Mouse (Mus musculus) kidney, embryonic 14.5 days (tissue): ENCODE measurements around the gene Paqr5. TPM values are rescaled to one million over a fixed set of nuclear protein-coding genes. Genes with fewer than 3 reads are reported as not detected.

Source experiments
- ATAC-seq: fragments of 200-750 bp; cut with Nextera tagmentation; 2 replicates; pipeline ENCODE4 v1.8.0; 2017; ENCODE audit warnings: moderate number of reproducible peaks, mild to moderate bottlenecking, moderate TSS enrichment, moderate library complexity; ENCODE audit not compliant: low FRiP score, low TSS enrichment
- H3K27ac ChIP-seq: fragments of 300-500 bp; sonication (generic); 2 replicates; pipeline ENCODE4 v1.5.1; 2014; ENCODE audit warnings: low read depth, mild to moderate bottlenecking, low read length, moderate library complexity, mixed read lengths
- H3K27me3 ChIP-seq: fragments of 300-500 bp; sonication (generic); 2 replicates; pipeline ENCODE4 v1.6.1; 2014; ENCODE audit warnings: mild to moderate bottlenecking, low read length; ENCODE audit not compliant: control insufficient read depth, insufficient read depth
- H3K36me3 ChIP-seq: fragments of 300-500 bp; sonication (generic); 2 replicates; pipeline ENCODE4 v1.6.1; 2014; ENCODE audit warnings: low read length, mixed read lengths; ENCODE audit not compliant: control insufficient read depth, insufficient read depth
- H3K4me1 ChIP-seq: fragments of 300-500 bp; sonication (generic); 2 replicates; pipeline ENCODE4 v1.6.1; 2014; ENCODE audit warnings: low read length, mixed read lengths; ENCODE audit not compliant: control insufficient read depth, insufficient read depth
- H3K4me2 ChIP-seq: fragments of 300-500 bp; sonication (generic); replicated peaks from 2 replicates; pipeline ENCODE4 v1.6.1; 2014; ENCODE audit warnings: low read depth, mild to moderate bottlenecking, low read length
- H3K4me3 ChIP-seq: fragments of 300-500 bp; sonication (generic); 2 replicates; pipeline ENCODE4 v1.5.1; 2014; ENCODE audit warnings: mild to moderate bottlenecking, low read length
- H3K9ac ChIP-seq: fragments of 300-500 bp; sonication (generic); 2 replicates; pipeline ENCODE4 v1.6.1; 2014; ENCODE audit warnings: low read depth, mild to moderate bottlenecking, low read length, moderate library complexity
- H3K9me3 ChIP-seq: fragments of 300-500 bp; sonication (generic); 2 replicates; pipeline ENCODE4 v1.6.1; 2016; ENCODE audit warnings: low read length; ENCODE audit not compliant: control insufficient read depth
- WGBS: fragments of 180-500 bp; shearing (Covaris S2); extraction: QIAGEN DNeasy Blood & Tissue Kit; methylation state at CpG from one replicate; pipeline ENCODE4 v1.1.7; 2014; 5-methylcytosine and 5-hydroxymethylcytosine counted together
- polyA plus RNA-seq: library from polyadenylated mRNA; unstranded; fragments of >200 nt; fragmentation: Nextera tagmentation; extraction: Ambion mirVana; gene quantifications from 2 replicates; pipeline ENCODE4 v1.2.1, GENCODE M21; 2014

The Paqr5 gene
- polyA plus RNA-seq, 1 experiment from 2014 or later: 17.0 TPM

- H3K4me2 ChIP-seq: no peak overlapping the region
- H3K4me3 ChIP-seq: no peak overlapping the region
- 65% methylated on average over 6 of the region's 6 CpGs for whole genome bisulfite sequencing
- H3K27me3 ChIP-seq: no peaks in the 10 kb centered on the region
- no peaks in the 10 kb centered on the region for H3K9me3 ChIP-seq
- H3K36me3 ChIP-seq: peaks cover 26% of the 10 kb centered on the region
- no peak overlapping the region for H3K9ac ChIP-seq
- peaks cover 4% of the 10 kb centered on the region; the same call in 1 of the 2 replicates for H3K4me1 ChIP-seq
- no peak overlapping the region for H3K27ac ChIP-seq
- ATAC-seq: no peak
These were observed 115.1 kb downstream of the Paqr5 start for GRCm38 (mm10) chr9:61911300-61912128.

- H3K27ac ChIP-seq: no peak overlapping the region
- no peak for ATAC-seq
- no peak overlapping the region for H3K4me2 ChIP-seq
- peaks cover 24% of the 10 kb centered on the region for H3K36me3 ChIP-seq
- H3K4me3 ChIP-seq: no peak overlapping the region
- no peaks in the 10 kb centered on the region for H3K27me3 ChIP-seq
- no peak overlapping the region for H3K9ac ChIP-seq
- H3K4me1 ChIP-seq: peaks cover 4% of the 10 kb centered on the region; the same call in 1 of the 2 replicates
- no peaks in the 10 kb centered on the region for H3K9me3 ChIP-seq
- 46% methylated on average over 20 of the region's 20 CpGs for WGBS
These were observed 116.0 kb downstream of the Paqr5 start for GRCm38 (mm10) chr9:61910526-61911256.

GRCm38 (mm10) chr9:61909633-61910032 is 117.0 kb downstream of the Paqr5 start:
- H3K36me3 ChIP-seq: peaks cover 24% of the 10 kb centered on the region
- no peaks in the 10 kb centered on the region for H3K9me3 ChIP-seq
- no peak overlapping the region for H3K9ac ChIP-seq
- H3K27me3 ChIP-seq: no peaks in the 10 kb centered on the region
- no peak overlapping the region for H3K4me3 ChIP-seq
- no peak overlapping the region for H3K4me2 ChIP-seq
- no peak for ATAC-seq
- H3K4me1 ChIP-seq: 0 out of 2 replicates have a peak, but pooled peaks cover 2% of the 10 kb centered on the region
- 93% methylated on average over 1 of the region's 1 CpGs for WGBS
- no peak overlapping the region for H3K27ac ChIP-seq

- no peaks in the 10 kb centered on the region for H3K27me3 ChIP-seq
- peaks cover 9% of the 10 kb centered on the region; the same call in 1 of the 2 replicates for H3K4me1 ChIP-seq
- H3K36me3 ChIP-seq: peaks cover 24% of the 10 kb centered on the region
- no peak overlapping the region for H3K27ac ChIP-seq
- no peak overlapping the region for H3K4me2 ChIP-seq
- ATAC-seq: no peak
- H3K9me3 ChIP-seq: no peaks in the 10 kb centered on the region
- no peak overlapping the region for H3K9ac ChIP-seq
- 85% methylated on average over 11 of the region's 11 CpGs for WGBS
- no peak overlapping the region for H3K4me3 ChIP-seq
These were observed 117.7 kb downstream of the Paqr5 start for GRCm38 (mm10) chr9:61908832-61909407.

GRCm38 (mm10) chr9:61908341-61908740 is 118.3 kb downstream of the Paqr5 start:
- Histone ChIP-seq H3K27ac (no peak overlapping the region), H3K9me3 (no peaks in the 10 kb centered on the region), H3K4me1 (peaks cover 9% of the 10 kb centered on the region; the same call in 1 of the 2 replicates), H3K9ac (no peak overlapping the region), H3K36me3 (peaks cover 24% of the 10 kb centered on the region), H3K4me3 (no peak overlapping the region), H3K4me2 (no peak overlapping the region), H3K27me3 (no peaks in the 10 kb centered on the region)
- 61% methylated on average over 3 of the region's 3 CpGs for WGBS
- no peak for ATAC-seq

GRCm38 (mm10) chr9:61907621-61908295 is 118.9 kb downstream of the Paqr5 start:
- ATAC-seq: no peak
- peaks cover 18% of the 10 kb centered on the region for H3K36me3 ChIP-seq
- H3K27ac ChIP-seq: no peak overlapping the region
- H3K27me3 ChIP-seq: no peaks in the 10 kb centered on the region
- no peak overlapping the region for H3K4me3 ChIP-seq
- H3K9ac ChIP-seq: no peak overlapping the region
- peaks cover 9% of the 10 kb centered on the region; the same call in 1 of the 2 replicates for H3K4me1 ChIP-seq
- 85% methylated on average over 4 of the region's 4 CpGs for WGBS
- H3K4me2 ChIP-seq: no peak overlapping the region
- H3K9me3 ChIP-seq: no peaks in the 10 kb centered on the region

GRCm38 (mm10) chr9:61906912-61907311 is 119.7 kb downstream of the Paqr5 start:
- H3K9me3 ChIP-seq: no peaks in the 10 kb centered on the region
- no peak for ATAC-seq
- peaks cover 9% of the 10 kb centered on the region; the same call in 1 of the 2 replicates for H3K4me1 ChIP-seq
- H3K27ac ChIP-seq: no peak overlapping the region
- H3K27me3 ChIP-seq: no peaks in the 10 kb centered on the region; the same call in 1 of the 2 replicates
- H3K4me2 ChIP-seq: no peak overlapping the region
- no peak overlapping the region for H3K9ac ChIP-seq
- H3K4me3 ChIP-seq: no peak overlapping the region
- peaks cover 9% of the 10 kb centered on the region for H3K36me3 ChIP-seq
- WGBS: 67% methylated on average over 10 of the region's 10 CpGs

- no peak overlapping the region for H3K4me2 ChIP-seq
- H3K27ac ChIP-seq: no peak overlapping the region
- WGBS: 52% methylated on average over 5 of the region's 5 CpGs
- H3K9ac ChIP-seq: no peak overlapping the region
- peaks cover 3% of the 10 kb centered on the region; the same call in 1 of the 2 replicates for H3K27me3 ChIP-seq
- H3K9me3 ChIP-seq: no peaks in the 10 kb centered on the region
- H3K36me3 ChIP-seq: 0 out of 2 replicates have a peak, but pooled peaks cover 3% of the 10 kb centered on the region
- no peak overlapping the region for H3K4me3 ChIP-seq
- ATAC-seq: no peak
- H3K4me1 ChIP-seq: peaks cover 9% of the 10 kb centered on the region; the same call in 1 of the 2 replicates
These were observed 121.1 kb downstream of the Paqr5 start for GRCm38 (mm10) chr9:61905576-61905975.
